Mouse (Mus musculus) common myeloid progenitor, adult 5-6 weeks (primary cell): Measurements from ENCODE around the gene S100z. TPM values are rescaled to one million over a fixed set of nuclear protein-coding genes. Genes with fewer than 3 reads are reported as not detected.

Experiments used
- ATAC-seq: replicated peaks from 2 replicates; pipeline ENCODE4 v1.8.0; 2016; ENCODE audit warnings: low read depth, mild to moderate bottlenecking, moderate TSS enrichment, inconsistent platforms; ENCODE audit not compliant: poor library complexity, severe bottlenecking
- total RNA-seq: library from RNA; stranded (forward); fragments of 200-1000, 187-1606 nt; gene quantifications from 2 replicates; pipeline ENCODE4 v1.2.3, GENCODE M21; 2017

The S100z gene
- total RNA-seq: not detected in 2 replicates

- ATAC-seq: no peak
Measured at GRCm38 (mm10) chr13:95478671-95479413, at the start of gene S100z. TSS of gene S100z (minus strand) at chr13:95478721.

- peak; percentile 71 for ATAC-seq
Measured at GRCm38 (mm10) chr13:95524674-95525491, 46.4 kb upstream of the S100z start, which contains the start of gene F2rl1. TSS of gene F2rl1 (minus strand) at chr13:95525227.

- ATAC-seq: 0 out of 2 replicates have a peak, but pooled peaks have one; percentile 16
Measured at GRCm38 (mm10) chr13:95524424-95524673, 45.8 kb upstream of the S100z start.

DNA sequence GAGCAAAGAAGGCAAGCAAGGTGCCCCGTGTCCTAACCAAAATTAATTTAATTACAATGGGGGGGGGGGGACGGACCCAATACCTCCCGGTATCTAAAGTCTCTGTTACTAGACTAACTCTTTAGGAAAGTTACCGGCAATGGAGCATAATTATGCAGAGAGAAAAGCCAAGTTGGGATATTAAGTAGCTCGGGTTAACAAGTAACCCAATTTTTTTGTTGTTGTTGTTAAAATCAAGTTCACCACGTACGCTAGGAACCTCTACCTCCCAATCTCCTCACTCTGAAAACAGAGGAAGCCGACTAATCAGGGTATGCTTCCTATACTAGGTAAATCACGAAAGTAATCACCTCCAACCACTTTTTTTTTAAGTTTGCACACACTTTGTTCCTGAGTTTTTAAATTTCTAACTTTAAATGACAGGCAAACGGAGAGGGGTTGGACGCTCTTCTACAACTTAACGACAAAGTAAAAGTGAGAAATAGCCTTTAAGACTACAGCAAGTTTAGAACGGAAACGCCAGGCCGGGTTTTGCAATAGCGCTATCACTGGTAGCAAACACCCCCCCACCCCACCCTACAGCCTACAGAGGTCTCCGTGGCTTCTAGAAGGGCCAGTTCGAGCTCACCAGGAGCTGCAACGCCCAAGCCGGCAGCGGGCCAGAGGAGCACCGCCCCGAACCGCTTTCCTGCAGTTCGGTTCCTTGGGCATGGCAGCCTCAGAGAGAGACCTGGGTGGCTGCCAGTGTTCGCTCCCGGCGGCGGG is 45.3 kb upstream of the S100z start:
- ATAC-seq: peak; percentile 67

- no peak for ATAC-seq
Measured at GRCm38 (mm10) chr13:95522176-95522575, 43.7 kb upstream of the S100z start.

GRCm38 (mm10) chr13:95521029-95521428 is 42.5 kb upstream of the S100z start:
- no peak for ATAC-seq

GRCm38 (mm10) chr13:95514756-95515155 is 36.2 kb upstream of the S100z start:
- no peak for ATAC-seq

DNA sequence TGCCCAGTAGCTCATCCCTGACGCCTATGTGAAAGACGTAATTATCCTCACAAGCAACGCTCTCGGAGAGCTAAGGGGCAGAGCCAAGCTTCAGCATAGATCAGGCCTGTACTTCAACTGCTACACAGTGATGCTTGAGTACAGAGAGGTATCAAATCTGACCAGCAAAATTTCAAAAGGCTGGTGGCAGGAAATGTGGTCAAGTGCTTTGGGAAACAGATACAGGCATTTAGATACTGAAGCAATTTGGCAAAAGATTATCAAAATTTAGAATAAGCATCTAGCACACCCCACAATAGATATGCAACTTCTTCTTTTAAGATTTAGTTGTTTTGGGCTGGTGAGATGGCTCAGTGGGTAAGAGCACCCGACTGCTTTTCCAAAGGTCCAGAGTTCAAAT is 31.5 kb upstream of the S100z start:
- ATAC-seq: peak; percentile 22; the same call in 1 of the 2 replicates

DNA sequence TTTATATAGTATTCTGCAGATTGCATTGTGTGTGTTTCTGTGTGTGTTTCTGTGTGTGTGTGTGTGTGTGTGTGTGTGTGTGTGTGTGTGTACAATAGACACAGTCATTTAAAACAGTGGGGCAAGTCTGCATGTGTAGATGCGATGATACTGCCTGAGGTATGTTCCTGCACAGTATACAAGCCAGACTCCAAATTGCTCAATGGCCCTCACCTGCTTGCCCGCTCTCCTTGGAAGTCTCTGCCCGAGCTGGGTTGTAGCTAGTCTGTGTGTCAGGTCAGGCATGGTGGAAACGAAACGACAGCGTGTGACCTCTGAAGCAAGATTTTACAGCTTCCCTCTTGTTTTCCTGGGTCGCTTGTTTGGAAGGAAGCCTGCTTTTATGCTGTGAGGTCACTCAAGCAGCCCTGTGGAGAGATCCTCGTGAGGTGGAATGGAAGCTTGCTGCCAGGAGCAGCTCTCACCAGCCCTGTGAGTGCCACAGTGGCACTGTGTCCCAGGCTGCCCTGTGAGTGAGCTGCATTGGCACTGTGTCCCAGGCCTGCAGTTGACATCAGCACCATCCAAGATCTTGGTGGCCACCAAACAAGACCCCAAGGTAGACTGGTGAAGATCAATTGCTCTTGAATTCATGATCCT is 24.9 kb upstream of the S100z start:
- no peak for ATAC-seq

DNA sequence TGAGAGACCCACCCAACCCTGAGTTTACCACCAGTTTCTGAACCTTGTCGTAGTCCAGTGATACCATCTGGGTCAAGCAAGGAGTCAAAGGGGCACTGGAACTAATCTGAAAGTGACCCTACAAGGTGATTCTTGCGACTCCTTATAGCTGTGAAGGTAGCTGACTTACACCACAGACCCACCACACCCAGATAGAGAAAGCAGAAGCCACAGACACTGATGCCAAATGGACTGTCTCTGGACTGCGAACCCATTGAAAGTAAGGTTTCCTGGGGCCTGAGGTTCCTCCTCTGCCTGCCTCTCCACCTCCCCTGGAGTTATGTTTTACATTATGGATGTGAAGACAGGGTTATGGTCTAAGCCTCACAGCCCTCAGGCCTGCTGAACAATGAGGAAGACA is 18.1 kb upstream of the S100z start:
- peak; percentile 55 for ATAC-seq

DNA sequence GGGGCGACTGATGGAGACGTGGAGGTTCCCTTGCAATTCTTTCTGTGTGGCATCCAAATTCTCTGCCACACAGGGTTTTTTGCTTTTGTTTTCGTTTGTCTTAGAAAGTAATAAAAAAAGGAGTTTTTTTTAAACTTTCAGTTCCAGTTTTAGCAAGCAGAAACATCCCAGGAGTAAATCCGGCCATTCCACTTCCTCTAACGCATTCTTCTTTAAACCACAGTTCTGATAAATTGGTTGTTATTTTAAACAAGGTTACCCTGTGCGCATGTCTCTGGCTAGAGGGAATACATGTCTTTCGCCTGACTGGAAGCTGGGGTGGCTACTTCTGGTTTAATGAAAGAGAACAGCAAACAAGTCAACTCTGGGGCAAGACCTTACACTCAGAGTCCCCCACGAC is 16.3 kb upstream of the S100z start:
- ATAC-seq: peak; percentile 54

- no peak for ATAC-seq
Measured at GRCm38 (mm10) chr13:95493296-95493695, 14.8 kb upstream of the S100z start.

- no peak for ATAC-seq
Measured at GRCm38 (mm10) chr13:95491327-95491726, 12.8 kb upstream of the S100z start.

DNA sequence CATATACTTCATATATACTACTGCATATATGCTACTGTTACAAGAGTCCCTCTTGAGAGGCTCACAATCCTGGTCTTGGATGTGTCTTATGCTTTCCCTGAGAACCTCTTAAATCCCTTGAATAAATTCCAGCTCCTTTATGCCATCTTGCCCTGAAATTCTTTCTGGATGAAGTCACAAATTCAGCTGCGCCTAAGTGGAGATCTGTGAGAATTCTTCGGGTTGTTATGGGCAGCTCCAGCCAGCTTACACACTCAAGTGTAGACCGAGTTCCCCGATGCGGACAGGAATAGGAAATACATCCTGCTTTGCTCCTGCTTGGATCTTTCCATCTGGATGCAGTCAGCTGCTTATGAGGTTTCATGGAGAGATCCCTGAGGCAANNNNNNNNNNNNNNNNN is 6.1 kb upstream of the S100z start:
- no peak for ATAC-seq

DNA sequence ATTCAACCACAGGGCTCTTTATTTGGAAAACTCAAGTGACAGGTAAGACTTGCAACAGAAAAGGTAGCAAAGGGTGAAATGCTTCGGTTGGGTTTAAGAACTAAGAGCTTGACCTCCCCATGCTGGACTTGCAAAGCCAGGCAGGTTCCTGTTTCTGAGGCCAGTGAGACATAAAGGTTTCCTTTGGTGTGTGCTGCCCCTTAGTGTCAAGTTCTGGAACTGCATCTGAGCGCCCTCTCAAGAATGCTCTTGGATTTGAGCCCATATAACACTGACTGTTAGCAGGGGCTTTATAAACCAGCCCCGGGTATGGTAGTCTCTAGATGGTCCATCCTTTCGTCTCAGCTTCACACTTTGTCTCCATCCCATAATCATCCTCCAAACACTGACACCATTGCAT is 2.9 kb upstream of the S100z start:
- peak; percentile 96 for ATAC-seq

DNA sequence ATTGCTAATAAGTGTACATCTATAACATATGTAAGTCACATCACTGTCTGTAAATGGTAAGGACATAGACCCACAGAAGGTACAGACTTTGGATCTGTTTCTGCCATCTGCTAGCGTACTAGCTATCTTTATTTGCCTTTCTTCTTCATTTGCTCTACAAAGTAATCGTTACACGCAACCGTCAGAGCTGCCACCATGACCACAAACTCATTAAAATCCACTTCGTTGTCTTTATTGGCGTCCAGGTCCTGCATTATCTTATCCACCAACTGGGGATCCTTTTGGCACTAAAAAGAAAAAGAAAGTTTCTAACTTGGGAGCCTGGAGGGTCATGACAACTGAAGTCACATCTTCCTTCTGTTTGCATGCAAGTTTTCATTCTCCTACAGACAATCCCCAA is 1.3 kb downstream of the S100z start:
- no peak for ATAC-seq

GRCm38 (mm10) chr13:95475124-95475523 is 3.4 kb downstream of the S100z start:
- ATAC-seq: no peak

- no peak; the same call in 1 of the 2 replicates for ATAC-seq
Measured at GRCm38 (mm10) chr13:95474294-95474693, 4.2 kb downstream of the S100z start.

DNA sequence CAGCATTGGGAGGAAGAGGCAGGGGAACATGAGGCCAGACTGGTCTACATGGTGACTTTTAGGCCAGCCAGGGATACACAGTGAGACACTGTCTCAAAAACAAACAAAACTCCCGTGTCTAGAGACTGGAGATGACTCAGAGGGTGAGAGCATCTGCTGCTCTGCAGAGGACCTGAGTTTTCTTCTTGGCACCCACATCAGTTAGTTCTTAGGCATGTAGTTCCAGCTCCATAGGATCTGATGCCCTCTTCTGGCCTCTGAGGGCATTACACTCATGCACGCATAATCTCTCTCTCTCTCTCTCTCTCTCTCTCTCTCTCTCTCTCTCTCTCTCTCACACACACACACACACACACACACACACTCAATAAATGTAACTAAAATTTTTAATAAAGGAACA is 7.6 kb downstream of the S100z start:
- ATAC-seq: peak; percentile 54; the same call in 1 of the 2 replicates

- ATAC-seq: no peak
Measured at GRCm38 (mm10) chr13:95451529-95451928, 27.0 kb downstream of the S100z start.
